Mouse (Mus musculus) cerebellum, adult 11 months (tissue): Measurements from ENCODE around the gene Rgs11.

Source experiments
- DNase-seq: peaks from one replicate; pipeline ENCODE4 v3.0.0; 2022

The Rgs11 gene

GRCm38 (mm10) chr17:26232863-26233262 is 30.1 kb downstream of the Rgs11 start:
- DNase-seq = no peak

GRCm38 (mm10) chr17:26234386-26234785 is 31.6 kb downstream of the Rgs11 start:
- DNase-seq = no peak

GRCm38 (mm10) chr17:26235077-26235815 is 32.5 kb downstream of the Rgs11 start:
- DNase-seq = no peak

- no peak for DNase-seq
Observed at GRCm38 (mm10) chr17:26237667-26238066, 34.9 kb downstream of the Rgs11 start.

- DNase-seq = no peak
Observed at GRCm38 (mm10) chr17:26239551-26239950, 36.8 kb downstream of the Rgs11 start.

GRCm38 (mm10) chr17:26240120-26240790 is 37.5 kb downstream of the Rgs11 start:
- DNase-seq = no peak

- no peak for DNase-seq
Observed at GRCm38 (mm10) chr17:26240990-26241389, 38.2 kb downstream of the Rgs11 start.

GRCm38 (mm10) chr17:26243471-26244100 is 40.8 kb downstream of the Rgs11 start:
- no peak for DNase-seq

GRCm38 (mm10) chr17:26244101-26244841 is 41.5 kb downstream of the Rgs11 start, which contains the start of gene Fam234a:
TSS of gene Fam234a (minus strand) at chr17:26244242.
- DNase-seq = peak; percentile 89

- no peak for DNase-seq
Observed at GRCm38 (mm10) chr17:26251886-26252538, 49.3 kb downstream of the Rgs11 start.

GRCm38 (mm10) chr17:26252539-26253251 is 49.9 kb downstream of the Rgs11 start, which contains the start of gene Luc7l:
TSS of gene Luc7l (plus strand) at chr17:26252896.
- DNase-seq = peak; percentile 87

GRCm38 (mm10) chr17:26253399-26253798 is 50.6 kb downstream of the Rgs11 start:
- no peak for DNase-seq

GRCm38 (mm10) chr17:26255313-26255712 is 52.6 kb downstream of the Rgs11 start:
- DNase-seq = no peak
